Mouse (Mus musculus) ES-Bruce4 (cell line): ENCODE results near the gene Prcc. TPM values are rescaled to one million over a fixed set of nuclear protein-coding genes. Genes with fewer than 3 reads are reported as not detected.
"Not testable (repeated sequence)": the region's sequence is repeated elsewhere in the genome, so short reads cannot be mapped to it uniquely, and the experiment has no call there.

ENCODE experiments used
- H3K27ac ChIP-seq: 2 replicates; pipeline ENCODE4 v1.5.1; 2012; ENCODE audit warnings: low read length, inconsistent platforms; ENCODE audit not compliant: insufficient read depth
- H3K27me3 ChIP-seq: 2 replicates; pipeline ENCODE4 v1.6.1; 2012; ENCODE audit warnings: mild to moderate bottlenecking, low read length, inconsistent platforms; ENCODE audit not compliant: control insufficient read depth, poor library complexity, insufficient read depth, severe bottlenecking
- H3K36me3 ChIP-seq: 2 replicates; pipeline ENCODE4 v1.6.1; 2012; ENCODE audit warnings: inconsistent platforms, mild to moderate bottlenecking, low read length, moderate library complexity; ENCODE audit not compliant: control insufficient read depth, poor library complexity, insufficient read depth, severe bottlenecking
- H3K4me1 ChIP-seq: one replicate; pipeline ENCODE4 v1.8.1; 2011; ENCODE audit warnings: low read length; ENCODE audit not compliant: control insufficient read depth, insufficient read depth
- H3K4me3 ChIP-seq: 2 replicates; pipeline ENCODE4 v1.5.1; 2011; ENCODE audit warnings: low read depth, mild to moderate bottlenecking, low read length
- H3K9ac ChIP-seq: 2 replicates; pipeline ENCODE4 v1.6.1; 2012; ENCODE audit warnings: low read depth, mild to moderate bottlenecking, inconsistent platforms; ENCODE audit not compliant: poor library complexity, severe bottlenecking
- H3K9me3 ChIP-seq: replicated peaks from 2 replicates; pipeline ENCODE4 v1.6.1; 2012; ENCODE audit warnings: mild to moderate bottlenecking, low read length, inconsistent platforms; ENCODE audit not compliant: control insufficient read depth, poor library complexity, insufficient read depth, severe bottlenecking
- CTCF ChIP-seq: IDR thresholded peaks from one replicate; pipeline ENCODE4 v1.8.1; 2011; ENCODE audit warnings: low read depth, low read length
- EP300 ChIP-seq: IDR thresholded peaks from 2 replicates; pipeline ENCODE4 v1.6.1; 2011; ENCODE audit warnings: low read depth, low read length; ENCODE audit not compliant: insufficient read depth
- POLR2A ChIP-seq: IDR thresholded peaks from one replicate; pipeline ENCODE4 v1.8.1; 2011; ENCODE audit warnings: low read length; ENCODE audit not compliant: insufficient read depth
- polyA plus RNA-seq: library from polyadenylated mRNA; stranded (reverse); fragments of >200 nt; gene quantifications from 2 replicates; pipeline ENCODE4 v1.2.4, GENCODE M21; 2011; ENCODE audit warnings: low read depth; ENCODE audit not compliant: missing spikeins, insufficient read depth, insufficient read length

Prcc gene
- polyA plus RNA-seq, 1 experiment, result 66.9 TPM

DNA sequence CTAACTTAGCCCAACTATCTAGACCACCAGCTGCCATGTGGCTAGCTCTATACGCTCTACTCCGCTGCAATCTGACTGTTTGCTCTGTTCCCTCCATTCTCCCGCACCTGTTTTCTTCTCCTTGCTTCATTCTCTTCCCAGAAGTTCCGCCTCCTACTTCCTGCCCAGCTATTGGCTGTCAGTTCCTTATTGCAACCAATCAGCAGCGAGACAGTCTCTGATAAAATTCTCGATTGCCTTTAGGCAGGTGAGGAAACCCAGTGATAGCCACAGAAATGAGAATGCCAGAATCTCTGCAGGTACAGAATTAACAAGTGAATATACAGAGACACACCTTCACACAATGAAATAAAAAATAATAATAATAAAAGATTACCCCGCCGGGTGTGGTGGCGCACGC is 56.4 kb downstream of the Prcc start:
- Histone ChIP-seq H3K27ac (no peak overlapping the region), H3K9me3 (no peaks in the 10 kb centered on the region), H3K9ac (no peak overlapping the region), H3K36me3 (no peaks in the 10 kb centered on the region), H3K4me1 (no peaks in the 10 kb centered on the region), H3K4me3 (no peak overlapping the region), H3K27me3 (no peaks in the 10 kb centered on the region; the same call in 1 of the 2 replicates)
- TF ChIP-seq POLR2A (no peak), EP300 (no peak), CTCF (no peak)

DNA sequence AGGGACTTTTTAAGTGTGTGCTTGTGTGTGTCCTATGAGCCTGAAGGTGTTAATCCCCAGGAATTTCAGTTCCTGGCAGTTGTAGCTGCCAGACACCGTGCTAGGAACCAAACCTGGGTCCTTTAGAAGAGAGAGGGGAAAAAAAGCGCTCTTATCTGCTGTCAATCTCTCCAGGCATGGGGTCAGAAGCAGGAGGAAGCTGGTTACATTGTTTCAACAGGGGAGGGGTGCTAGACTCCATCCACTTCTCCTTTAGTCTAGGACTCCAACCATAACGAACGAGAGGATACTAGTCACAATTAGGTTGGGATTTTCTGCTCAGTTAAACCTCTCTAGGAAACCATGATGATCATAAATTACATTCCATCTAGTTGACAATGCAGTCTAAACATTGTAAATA is 57.0 kb downstream of the Prcc start:
- no peaks in the 10 kb centered on the region for H3K9me3 ChIP-seq
- H3K27ac ChIP-seq, result no peak overlapping the region
- H3K27me3 ChIP-seq, result no peaks in the 10 kb centered on the region; the same call in 1 of the 2 replicates
- H3K4me3 ChIP-seq, result no peak overlapping the region
- H3K36me3 ChIP-seq, result no peaks in the 10 kb centered on the region
- TF ChIP-seq CTCF, result no peak
- H3K9ac ChIP-seq, result no peak overlapping the region
- no peaks in the 10 kb centered on the region for H3K4me1 ChIP-seq

DNA sequence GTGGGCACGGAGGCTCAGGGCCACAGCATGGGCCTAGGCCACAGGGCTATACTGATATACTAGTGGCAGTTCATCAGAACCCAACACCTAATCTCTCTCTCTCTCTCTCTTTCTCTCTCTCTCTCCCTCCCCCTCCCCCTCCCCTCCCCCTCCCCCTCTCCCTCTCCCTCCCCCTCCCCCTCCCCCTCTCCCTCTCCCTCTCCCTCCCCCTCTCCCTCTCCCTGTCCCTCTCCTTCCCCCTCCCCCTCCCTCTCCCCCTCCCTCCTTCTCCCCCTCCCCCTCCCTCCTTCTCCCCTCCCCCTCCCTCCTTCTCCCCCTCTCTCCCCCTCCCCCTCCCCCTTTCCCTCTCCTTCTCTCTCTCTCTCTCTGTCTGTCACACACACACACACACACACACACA is 61.2 kb downstream of the Prcc start, which contains the start of gene Pear1:
Gene Pear1, minus strand, starts transcription at position 101 of the 400 bp plus-strand sequence.
- H3K4me1 ChIP-seq, H3K27ac ChIP-seq, H3K27me3 ChIP-seq, H3K9me3 ChIP-seq, H3K4me3 ChIP-seq, H3K9ac ChIP-seq, H3K36me3 ChIP-seq: not testable (repeated sequence)

DNA sequence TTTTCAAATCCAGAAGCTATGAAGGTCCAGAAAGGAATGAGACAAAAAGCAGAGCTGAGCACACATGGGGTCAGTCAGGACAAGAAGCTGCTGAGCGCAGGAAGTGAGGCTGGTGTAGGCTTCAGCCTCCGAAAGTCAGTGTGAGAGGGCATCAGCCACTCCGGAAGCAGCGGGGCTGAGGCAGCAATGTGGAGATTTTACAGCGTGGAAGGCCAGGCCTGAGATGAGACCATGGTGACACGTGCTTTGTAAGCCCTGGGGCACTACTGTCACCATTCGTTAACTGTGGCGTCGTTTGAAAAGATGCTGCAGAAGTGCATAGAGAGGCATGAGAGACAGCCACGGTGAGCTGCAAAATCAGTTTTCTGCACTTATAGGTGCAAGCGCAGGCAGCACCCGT is 67.2 kb downstream of the Prcc start:
- Histone ChIP-seq H3K9ac (no peak overlapping the region), H3K27ac (no peak overlapping the region), H3K4me3 (no peak overlapping the region), H3K36me3 (no peaks in the 10 kb centered on the region), H3K9me3 (no peaks in the 10 kb centered on the region), H3K27me3 (no peaks in the 10 kb centered on the region), H3K4me1 (no peaks in the 10 kb centered on the region)
- no peak for TF ChIP-seq EP300
- no peak for TF ChIP-seq CTCF
- no peak for TF ChIP-seq POLR2A

DNA sequence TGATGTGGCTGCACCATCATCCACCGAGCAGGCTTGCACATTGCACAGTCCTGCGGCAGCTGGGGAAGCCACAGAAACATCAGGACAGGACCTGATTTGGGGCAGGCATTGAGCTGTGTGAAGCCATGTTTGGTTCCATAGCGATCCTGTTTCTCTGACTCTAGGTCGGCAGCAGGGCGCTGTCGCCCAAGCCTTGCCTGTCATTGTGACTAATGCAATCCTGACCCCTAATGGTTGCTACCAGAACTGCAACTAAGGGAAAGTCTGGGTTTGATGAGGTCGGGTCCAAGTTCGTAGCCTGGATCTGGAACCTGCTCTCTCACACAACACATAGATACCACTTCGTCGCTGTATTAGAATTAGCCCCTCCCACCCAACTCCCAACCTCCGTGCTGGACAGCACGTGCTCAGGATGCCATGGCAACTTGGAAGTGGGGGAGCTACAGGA is 68.7 kb downstream of the Prcc start:
- Histone ChIP-seq H3K36me3 (no peaks in the 10 kb centered on the region), H3K4me3 (no peak overlapping the region), H3K9me3 (no peaks in the 10 kb centered on the region), H3K27me3 (no peaks in the 10 kb centered on the region), H3K27ac (no peak overlapping the region), H3K4me1 (no peaks in the 10 kb centered on the region), H3K9ac (no peak overlapping the region)
- TF ChIP-seq POLR2A (no peak), CTCF (peak; percentile 92), EP300 (no peak)

DNA sequence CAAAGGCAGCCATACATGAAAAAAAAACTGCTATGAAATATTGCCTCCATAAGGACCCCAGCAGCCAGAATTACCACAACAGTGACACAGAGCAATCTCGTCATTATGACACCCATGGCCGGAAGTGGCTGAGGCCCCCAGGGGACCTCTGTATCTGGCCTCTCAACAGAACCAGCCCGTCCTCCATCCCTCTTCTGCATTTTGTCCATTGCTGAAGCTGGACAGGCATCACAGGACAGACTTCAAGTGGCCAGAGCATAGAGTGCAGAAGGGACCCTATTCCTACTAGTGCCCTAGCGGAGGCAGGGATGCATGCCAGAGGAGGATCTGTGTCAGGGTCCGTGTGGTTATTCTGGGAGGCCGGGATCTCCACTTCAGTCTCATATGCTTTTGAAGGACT is 69.2 kb downstream of the Prcc start:
- H3K4me3 ChIP-seq, result no peak overlapping the region
- no peak overlapping the region for H3K9ac ChIP-seq
- H3K4me1 ChIP-seq, result no peaks in the 10 kb centered on the region
- no peaks in the 10 kb centered on the region for H3K27me3 ChIP-seq
- TF ChIP-seq POLR2A (no peak), CTCF (no peak), EP300 (no peak)
- no peaks in the 10 kb centered on the region for H3K36me3 ChIP-seq
- no peaks in the 10 kb centered on the region for H3K9me3 ChIP-seq
- no peak overlapping the region for H3K27ac ChIP-seq

DNA sequence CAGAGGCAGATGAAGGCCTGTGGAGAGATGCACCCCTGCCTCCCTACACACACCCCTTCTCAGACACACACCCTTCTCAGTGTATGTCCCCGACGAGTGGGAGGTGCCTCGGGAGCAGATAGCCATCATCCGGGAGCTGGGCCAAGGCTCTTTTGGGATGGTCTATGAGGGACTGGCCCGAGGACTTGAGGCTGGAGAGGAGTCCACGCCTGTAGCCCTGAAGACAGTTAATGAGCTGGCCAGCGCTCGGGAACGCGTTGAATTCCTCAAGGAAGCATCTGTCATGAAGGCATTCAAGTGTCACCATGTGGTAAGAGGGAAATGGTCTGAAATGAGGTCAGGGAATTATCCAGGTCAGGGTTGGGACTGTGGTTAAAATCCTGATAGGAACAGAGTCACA is 72.5 kb downstream of the Prcc start:
- Histone ChIP-seq H3K27me3 (no peaks in the 10 kb centered on the region), H3K9me3 (no peaks in the 10 kb centered on the region), H3K9ac (no peak overlapping the region), H3K36me3 (no peaks in the 10 kb centered on the region), H3K27ac (no peak overlapping the region), H3K4me1 (no peaks in the 10 kb centered on the region), H3K4me3 (no peak overlapping the region)
- TF ChIP-seq EP300 (no peak), POLR2A (no peak), CTCF (no peak)
